Mouse (Mus musculus) adipocyte (in vitro differentiated cells): ENCODE results near the gene Ap3s2.

Experiments
- DNase-seq: peaks from one replicate; pipeline ENCODE4 v3.0.0-alpha.2; 2016; ENCODE audit warnings: low spot score

Gene Ap3s2

DNA sequence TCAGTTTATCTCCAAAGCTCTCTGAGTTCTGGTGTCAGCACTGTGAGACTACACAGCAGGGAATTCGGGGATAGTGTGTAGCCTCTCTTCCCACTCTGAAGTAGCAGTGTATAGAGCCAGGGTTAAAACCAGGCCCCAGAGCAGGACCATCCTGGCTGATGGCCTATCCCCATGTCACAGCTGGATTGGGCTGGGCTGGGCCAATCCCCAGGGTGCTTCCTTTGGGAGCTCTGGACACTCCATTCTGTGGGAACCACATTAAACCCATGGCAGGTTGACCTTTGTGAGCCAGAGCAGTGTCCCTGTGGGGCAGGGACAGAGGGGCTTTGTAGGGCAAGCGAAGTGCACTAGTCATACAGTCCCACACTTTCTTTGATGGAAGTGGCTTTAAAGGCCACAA lies 74.1 kb downstream of the Ap3s2 start:
- DNase-seq = no peak

DNA sequence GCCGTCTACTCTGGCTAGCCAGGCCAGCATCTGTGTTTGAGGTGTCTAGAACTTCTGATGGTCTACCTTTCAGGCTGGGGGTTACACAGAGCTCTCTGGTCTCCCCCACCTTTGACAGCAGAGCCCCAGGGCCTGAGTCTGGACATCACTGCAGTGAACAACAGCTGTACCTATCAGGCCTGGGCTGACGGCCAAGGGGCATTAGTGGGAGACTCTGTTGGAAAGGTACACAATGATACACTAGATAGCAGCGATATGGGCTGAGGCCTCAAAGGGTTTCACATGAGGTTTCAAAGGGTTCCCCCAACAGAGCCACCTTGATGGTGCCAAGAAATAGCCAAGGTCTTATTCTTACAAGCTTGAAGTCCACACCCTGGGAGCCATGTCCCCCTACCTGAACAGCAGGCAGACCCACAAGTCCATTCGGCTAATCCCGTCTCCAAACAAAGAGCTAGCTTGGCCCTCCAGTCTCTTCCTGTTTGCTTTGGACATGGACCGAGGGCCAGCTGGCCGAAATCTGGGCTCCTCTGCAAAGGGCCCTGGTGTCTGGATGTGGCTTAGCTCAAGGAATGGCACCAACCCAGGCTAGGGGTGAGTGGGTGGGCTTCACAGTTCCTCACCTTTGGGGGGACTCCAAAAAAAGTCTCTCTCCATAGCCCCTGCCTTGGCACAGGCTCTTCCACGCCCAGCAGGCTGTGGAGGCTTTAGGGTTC lies 76.2 kb downstream of the Ap3s2 start:
- DNase-seq = no peak

DNA sequence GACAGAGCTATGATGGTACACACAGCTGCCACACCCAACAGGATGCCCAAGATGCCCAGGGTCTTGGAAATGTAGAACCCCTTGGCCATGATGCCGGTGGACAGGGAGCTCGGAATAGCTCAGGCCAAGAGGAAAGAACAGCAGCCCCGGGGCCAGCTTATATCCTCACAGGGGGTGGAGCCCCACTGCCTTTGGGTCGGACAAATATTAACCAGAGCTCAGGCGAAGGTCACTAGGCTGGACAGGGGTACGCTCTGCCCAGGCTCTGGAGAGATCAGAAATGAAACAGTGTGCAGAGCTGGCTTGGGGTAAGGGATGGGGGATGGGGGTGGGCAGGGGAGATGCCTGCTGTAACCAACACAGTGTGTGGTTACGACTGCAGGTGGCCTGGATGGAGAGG lies 78.3 kb downstream of the Ap3s2 start:
- no peak for DNase-seq

DNA sequence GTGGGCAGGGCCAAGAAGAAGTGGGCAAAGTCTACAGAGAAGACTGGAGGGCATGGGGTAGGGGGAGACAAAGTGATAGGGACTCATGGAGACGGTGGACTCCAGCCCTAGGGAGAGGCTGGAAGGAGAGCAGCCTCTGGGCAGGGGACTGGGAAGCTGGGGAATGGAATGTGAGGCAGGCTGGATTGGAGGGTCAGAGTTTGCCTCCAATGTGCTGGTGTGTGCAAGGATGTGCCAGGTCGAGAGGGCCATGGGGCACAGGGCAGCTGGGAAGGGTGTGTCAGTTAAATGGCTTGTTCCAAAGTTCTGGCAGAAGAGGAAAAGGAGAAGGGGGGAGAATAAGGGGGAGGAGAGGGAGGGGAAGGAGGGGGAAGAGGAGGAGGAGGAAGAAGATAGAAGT lies 83.2 kb downstream of the Ap3s2 start:
- DNase-seq = no peak

DNA sequence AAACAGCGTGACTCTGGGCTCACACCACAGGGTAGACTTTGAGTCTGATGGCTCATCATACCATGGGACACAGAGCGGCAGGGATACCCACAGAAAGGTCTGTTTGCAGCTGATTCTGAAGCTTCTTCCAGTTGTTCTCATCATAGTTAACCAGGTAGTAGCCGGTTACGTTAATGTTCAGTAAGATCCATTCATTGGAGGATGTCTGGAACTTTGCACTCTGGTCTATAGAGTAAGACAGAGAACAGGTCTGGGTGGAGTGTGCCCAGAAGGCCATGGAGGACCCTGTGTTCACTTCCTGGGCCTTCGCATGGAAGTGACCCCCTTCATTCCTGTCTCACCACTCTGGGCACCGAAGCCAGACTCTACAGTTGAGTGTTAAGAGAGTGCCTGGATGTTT lies 85.3 kb downstream of the Ap3s2 start:
- no peak for DNase-seq

DNA sequence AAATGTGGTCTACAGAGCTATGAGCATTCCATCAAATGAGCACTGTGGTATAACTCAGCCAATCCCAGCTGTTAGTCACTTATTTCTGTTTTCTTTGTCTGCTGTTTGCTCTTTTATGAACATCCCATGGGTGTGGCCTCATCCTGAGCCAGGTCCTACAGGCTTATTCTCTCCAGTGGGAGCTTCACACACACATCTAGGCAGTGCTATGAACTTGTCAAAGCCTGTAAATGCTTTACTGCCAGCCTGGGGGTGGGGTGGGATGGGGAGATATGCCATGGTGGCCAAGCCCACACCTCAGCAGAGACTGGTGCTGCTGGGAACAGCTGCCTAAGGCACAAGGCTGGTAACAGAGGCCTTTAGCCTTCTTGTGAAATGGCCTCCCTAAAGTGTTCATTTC lies 87.5 kb downstream of the Ap3s2 start:
- no peak for DNase-seq

DNA sequence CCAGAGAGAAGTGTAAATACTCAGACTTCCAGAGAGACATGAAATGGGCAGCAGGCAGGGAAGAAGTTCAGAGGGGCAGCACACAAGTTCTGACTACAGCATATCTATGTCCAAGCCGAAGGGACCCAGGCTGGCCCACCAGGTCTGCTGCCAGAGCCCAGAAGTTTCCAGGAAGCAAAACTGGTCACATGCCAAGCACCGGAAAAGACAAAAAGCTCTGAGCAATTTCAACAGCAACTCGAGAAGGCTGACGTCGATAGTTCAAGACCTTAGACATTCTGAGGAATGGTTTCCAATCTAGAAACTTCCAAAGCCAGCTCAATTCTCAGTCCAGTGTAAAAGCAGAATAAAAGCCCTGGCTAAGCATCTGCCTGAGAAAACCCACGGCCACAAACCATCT lies 88.9 kb downstream of the Ap3s2 start:
- DNase-seq = peak; percentile 27

DNA sequence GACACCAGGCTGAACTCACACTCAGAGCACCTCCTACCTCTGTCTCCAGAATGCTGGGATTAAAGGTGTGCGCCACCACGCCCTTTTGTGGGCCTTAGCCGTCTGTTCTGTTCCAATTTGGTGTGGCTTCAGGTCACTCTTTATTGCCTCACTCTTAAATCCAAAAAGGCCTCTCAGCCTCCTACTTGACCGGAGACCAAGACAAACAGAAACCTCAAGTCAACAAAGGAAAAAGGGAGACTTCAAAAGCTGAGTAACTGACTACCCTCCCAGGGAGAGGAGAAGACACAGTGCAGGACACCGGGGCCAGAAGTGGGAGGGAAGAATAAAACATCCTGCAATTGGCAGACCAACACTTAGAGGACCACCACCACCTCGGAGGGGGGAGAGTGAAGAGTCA lies 89.3 kb downstream of the Ap3s2 start:
- peak; percentile 6 for DNase-seq

DNA sequence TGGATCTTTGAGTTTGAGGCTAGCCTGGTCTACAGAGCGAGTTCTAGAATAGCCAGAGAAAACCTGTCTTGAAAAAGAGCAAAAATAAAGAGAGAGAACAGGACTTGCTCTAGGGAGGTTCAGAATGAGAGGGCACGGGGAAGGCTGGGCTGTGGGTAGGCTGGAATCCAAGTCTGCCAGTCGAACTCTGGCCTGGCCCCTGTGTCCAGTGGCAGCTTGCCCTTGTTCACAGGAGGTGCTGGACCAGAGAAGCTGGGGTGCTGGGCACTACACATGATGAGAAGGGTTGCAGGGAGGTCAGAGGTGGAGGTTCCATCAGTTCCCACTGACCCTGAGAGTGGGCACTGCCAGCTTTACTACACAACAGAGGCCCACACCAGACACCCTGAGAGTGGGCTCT lies 92.1 kb downstream of the Ap3s2 start:
- DNase-seq = peak; percentile 60
